Mouse (Mus musculus): ENCODE measurements around the gene 4921530L21Rik. TPM values are rescaled to one million over a fixed set of nuclear protein-coding genes. Genes with fewer than 3 reads are reported as not detected.

The 4921530L21Rik gene
- total RNA-seq (2021) = not detected

- DNase-seq = no peak
These were observed at the start of gene 4921530L21Rik for GRCm38 (mm10) chr14:95880954-95881353. TSS of gene 4921530L21Rik (plus strand) at chr14:95881254.

DNA sequence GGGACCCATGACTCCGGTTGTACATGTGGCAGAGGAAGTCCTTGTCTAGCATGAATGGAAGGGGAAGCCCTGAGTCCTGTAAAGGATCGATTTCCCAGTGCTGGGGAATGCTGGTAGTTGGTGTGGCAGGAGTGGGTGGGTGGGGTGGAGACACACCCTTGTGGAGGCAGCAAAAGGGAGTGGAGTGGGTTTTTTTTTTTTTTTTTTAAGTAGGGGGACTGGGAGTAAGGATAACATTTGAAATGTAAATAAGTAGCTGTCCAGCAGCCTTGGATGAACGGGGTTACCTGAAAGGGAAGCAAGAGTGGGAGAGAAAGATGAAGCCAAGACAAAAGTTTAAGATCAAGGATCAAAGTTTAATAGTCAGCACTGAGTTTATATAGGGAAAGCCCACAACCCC lies 47.2 kb upstream of the 4921530L21Rik start:
- DNase-seq = no peak

DNA sequence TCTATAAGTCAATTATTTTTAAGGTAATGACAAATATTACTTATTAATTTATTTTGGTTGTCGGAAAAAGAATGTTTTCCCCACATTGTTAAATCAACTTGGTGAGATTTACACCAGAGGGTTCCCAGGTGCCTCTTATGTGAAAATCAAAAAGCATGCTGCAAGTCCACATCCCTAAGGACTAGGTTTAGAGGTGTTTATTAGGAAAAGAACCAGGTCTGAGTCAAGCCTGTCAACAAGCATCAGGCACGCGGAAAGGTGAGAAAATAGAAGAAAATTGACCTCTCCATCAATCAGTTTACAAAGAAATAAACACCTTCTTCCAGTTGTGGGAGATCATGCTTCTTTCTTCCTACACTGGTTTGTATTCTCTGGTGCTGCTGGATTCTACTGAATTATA lies 18.1 kb upstream of the 4921530L21Rik start:
- no peak for DNase-seq

DNA sequence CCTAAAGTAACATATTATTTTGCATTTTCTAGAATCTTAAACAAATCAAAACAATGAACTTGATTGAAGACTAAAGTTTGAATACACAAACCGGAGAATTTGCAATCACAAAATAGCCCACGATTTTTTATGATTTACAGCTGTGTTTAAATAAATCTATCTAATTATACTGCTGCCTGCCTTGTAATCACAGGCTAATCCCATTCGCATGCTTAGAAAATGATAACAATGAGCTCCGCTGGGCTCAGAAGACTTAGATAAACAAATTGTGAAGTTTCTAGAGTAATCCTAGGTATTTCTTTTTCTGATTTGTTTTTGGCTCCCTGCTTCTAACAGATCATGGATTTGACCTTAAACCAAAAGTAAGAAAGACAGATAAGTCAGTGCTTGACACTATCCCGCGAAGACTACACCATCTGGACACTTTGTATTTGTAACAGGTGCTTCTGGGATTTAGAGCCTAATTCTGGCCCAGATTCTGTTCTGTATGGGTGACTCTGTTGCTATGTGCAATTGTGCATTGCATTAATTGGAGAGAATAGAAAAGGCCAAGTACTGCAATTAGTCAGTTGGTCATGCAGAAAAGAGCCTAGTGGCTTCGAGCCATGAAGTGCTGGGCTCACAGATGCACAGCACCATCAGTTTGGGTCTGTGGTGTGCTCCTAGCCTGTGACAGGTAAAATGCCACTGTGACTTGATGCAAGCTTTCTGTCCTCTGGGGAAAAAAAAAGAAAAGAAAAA lies 15.2 kb upstream of the 4921530L21Rik start:
- no peak for DNase-seq

GRCm38 (mm10) chr14:95872020-95872419 lies 9.0 kb upstream of the 4921530L21Rik start:
- no peak for DNase-seq

DNA sequence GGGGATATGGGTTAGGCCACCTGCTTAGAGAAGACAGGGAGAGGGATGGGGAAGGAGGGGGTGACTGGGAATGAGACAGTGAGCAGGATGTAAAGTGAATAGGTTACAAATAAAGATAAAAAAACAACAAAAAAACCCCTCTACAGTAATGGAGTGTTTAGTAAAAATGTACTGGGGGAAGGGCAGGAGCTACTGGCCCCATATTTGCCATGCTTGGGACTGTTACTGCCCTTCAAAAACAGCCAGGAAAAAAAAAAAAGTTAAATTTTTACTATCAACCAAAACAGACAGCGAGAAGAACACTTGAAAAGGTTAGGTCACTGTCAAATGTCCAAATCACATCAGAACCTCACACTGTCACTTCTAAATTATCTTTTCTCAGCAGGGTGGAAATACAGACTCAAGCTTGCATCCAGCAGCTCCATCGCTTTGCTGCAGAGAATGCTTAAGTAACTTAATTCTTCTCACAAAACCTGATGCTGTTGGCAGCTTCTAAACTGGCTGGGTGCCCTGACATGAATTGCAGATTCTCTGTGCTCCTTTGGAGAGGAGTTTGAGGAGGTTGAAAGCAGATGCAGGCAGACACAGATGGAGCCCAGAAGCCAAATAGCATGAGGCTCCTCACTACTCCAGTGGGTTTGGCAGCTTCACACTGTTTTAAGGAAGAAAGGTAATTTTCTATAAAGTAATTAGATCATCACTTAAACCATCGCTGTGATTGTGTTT lies 4.1 kb upstream of the 4921530L21Rik start:
- peak; percentile 63 to 65 for DNase-seq

- no peak for DNase-seq
These were observed 3.5 kb upstream of the 4921530L21Rik start for GRCm38 (mm10) chr14:95877548-95877947.

GRCm38 (mm10) chr14:95899458-95899857 lies 18.4 kb downstream of the 4921530L21Rik start:
- DNase-seq = no peak

DNA sequence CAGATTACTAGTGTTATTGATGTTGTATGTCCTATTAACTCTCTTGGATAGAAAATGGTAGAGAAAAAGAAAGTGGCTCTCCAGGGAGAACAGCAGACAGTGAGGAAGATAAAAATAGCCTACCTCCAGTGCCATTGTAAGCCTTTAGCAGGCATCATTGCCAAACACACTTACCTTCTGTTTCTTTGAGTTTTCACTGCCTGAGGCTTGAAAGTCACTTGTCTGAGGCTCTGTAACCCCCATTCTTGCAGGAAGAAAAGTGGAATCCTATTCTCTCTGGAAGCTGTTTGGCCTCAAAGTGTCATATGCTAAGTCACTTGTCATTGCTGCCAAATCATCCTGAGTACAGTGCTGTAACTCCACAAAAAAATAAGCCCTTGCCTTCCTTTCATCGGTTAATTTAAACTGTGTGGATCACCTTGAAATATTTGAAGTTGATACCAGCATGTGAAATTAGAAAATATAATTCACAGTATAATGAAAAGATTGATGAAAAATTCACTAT lies 23.6 kb downstream of the 4921530L21Rik start:
- DNase-seq = no peak

DNA sequence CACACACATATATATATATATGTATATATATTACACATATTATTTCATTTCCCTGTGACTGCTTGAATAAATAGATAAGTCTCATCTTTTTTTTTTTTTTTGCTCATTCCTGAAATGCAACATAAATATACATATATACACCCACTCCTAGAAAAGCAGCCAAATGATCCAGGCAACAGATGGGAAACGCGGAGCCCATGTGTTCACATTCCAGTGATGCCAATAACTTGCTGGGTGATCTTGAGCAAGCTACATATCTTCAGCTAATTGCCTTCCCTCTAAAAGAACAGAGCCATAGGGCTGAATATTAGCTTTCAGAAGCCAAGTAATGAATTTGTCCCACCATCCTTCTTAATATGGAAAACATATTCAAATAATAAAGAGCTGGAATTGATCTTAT lies 32.2 kb downstream of the 4921530L21Rik start:
- DNase-seq = peak; percentile 76 to 78

- DNase-seq = no peak
These were observed 45.7 kb downstream of the 4921530L21Rik start for GRCm38 (mm10) chr14:95926742-95927141.

GRCm38 (mm10) chr14:95927810-95928785 lies 47.0 kb downstream of the 4921530L21Rik start:
- no peak for DNase-seq
